Mouse (Mus musculus): ENCODE data around the gene 4930453N24Rik.

DNA sequence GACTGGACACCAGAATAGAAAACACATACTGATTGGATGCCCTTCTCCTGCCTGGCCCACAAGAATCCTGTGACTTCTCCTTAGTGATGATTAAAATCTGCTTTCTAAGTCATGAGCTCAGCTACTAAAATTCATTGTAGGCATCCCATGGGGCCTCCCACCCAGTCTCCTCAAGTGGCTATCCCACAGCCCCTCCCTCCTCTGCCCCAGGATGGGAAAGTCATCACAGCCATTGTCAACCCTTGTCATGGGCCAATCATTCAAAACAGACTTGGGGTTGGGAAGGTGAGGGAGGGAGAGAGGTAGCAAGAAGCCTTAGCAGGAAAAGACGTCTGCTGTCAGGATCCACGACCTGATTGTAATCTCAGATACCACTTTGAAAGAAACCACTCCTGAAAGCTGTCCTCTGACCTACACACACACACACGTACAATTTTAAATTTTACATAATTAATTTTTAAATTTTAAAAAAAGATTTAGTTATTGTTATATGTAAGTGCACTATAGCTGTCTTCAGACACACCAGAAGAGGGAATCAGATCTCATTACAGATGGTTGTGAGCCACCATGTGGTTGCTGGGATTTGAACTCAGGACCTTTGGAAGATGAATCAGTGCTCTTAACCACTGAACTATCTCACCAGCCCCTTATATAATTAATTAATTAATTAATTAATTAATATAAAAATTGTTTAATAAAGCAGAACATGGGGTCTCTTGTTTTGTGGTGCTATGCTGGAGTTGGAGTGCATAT, 16.8 kb downstream of the 4930453N24Rik start:
- TF ChIP-seq CTCF (IDR thresholded peaks at IDR 0.05; ENCODE audit: low read depth, low read length) (no peak), TAL1 (conservative IDR thresholded peaks at IDR 0.05; ENCODE audit: low read depth, low read length) (no peak), GATA1 (IDR thresholded peaks at IDR 0.05; ENCODE audit: borderline replicate concordance, low read length) (no peak), GATA2 (IDR thresholded peaks at IDR 0.05; ENCODE audit: borderline replicate concordance, low read depth, low read length) (no peak)

All from G1E (cell line).